Mouse (Mus musculus) small intestine, adult 2 months (tissue): ENCODE data around the gene Arhgap24.

Experiments used
- CTCF ChIP-seq: fragments of 200-500 bp; IDR thresholded peaks from 2 replicates; pipeline ENCODE4 v1.5.1; 2012; ENCODE audit warnings: low read depth, mild to moderate bottlenecking, control low read depth, inconsistent platforms, low read length, moderate library complexity, mixed read lengths; ENCODE audit not compliant: insufficient replicate concordance, insufficient read length; ENCODE audit errors: extremely low read depth
- POLR2A ChIP-seq: fragments of 200-500 bp; IDR thresholded peaks from 2 replicates; pipeline ENCODE4 v1.6.1; 2012; ENCODE audit warnings: low read depth, mild to moderate bottlenecking, control low read depth, inconsistent platforms, low read length, moderate library complexity

- TF ChIP-seq CTCF: no peak
- TF ChIP-seq POLR2A: no peak
These were observed 411.0 kb downstream of the Arhgap24 start for GRCm38 (mm10) chr5:102892226-102892625.
